Mouse (Mus musculus) CH12F3 (cell line): ENCODE results near the gene Zbp1.

Experiments
- in situ Hi-C: fragments of 300-500 bp; cut with MboI; formaldehyde crosslinking; loops from 2 replicates; pipeline ENCODE4 v1.14.3; 2020; ENCODE audit warnings: low sequenced_read_pairs

The Zbp1 gene

GRCm38 (mm10) chr2:173247911-173248310 is 29.2 kb upstream of the Zbp1 start:
- in situ Hi-C loops: no loop called here

- in situ Hi-C loops: no loop called here
Observed at GRCm38 (mm10) chr2:173247197-173247596, 28.5 kb upstream of the Zbp1 start.

GRCm38 (mm10) chr2:173246688-173247087 is 28.0 kb upstream of the Zbp1 start:
- in situ Hi-C loops: no loop called here

- in situ Hi-C loops: no loop called here
Observed at GRCm38 (mm10) chr2:173245258-173245657, 26.5 kb upstream of the Zbp1 start.

GRCm38 (mm10) chr2:173244108-173244507 is 25.4 kb upstream of the Zbp1 start:
- in situ Hi-C loops: no loop called here

GRCm38 (mm10) chr2:173243616-173244015 is 24.9 kb upstream of the Zbp1 start:
- in situ Hi-C loops: no loop called here

GRCm38 (mm10) chr2:173242874-173243273 is 24.2 kb upstream of the Zbp1 start:
- in situ Hi-C loops: no loop called here

- in situ Hi-C loops: no loop called here
Observed at GRCm38 (mm10) chr2:173240738-173241137, 22.0 kb upstream of the Zbp1 start.

- in situ Hi-C loops: no loop called here
Observed at GRCm38 (mm10) chr2:173238522-173238921, 19.8 kb upstream of the Zbp1 start.

GRCm38 (mm10) chr2:173235435-173236332 is 17.0 kb upstream of the Zbp1 start:
- in situ Hi-C loops: no loop called here

GRCm38 (mm10) chr2:173232766-173233099 is 14.0 kb upstream of the Zbp1 start:
- in situ Hi-C loops: no loop called here

- in situ Hi-C loops: no loop called here
Observed at GRCm38 (mm10) chr2:173232065-173232765, 13.5 kb upstream of the Zbp1 start.

GRCm38 (mm10) chr2:173229578-173230224 is 11.0 kb upstream of the Zbp1 start:
- in situ Hi-C loops: no loop called here

GRCm38 (mm10) chr2:173228567-173228966 is 9.8 kb upstream of the Zbp1 start:
- in situ Hi-C loops: no loop called here

GRCm38 (mm10) chr2:173226792-173227191 is 8.1 kb upstream of the Zbp1 start:
- in situ Hi-C loops: no loop called here

- in situ Hi-C loops: no loop called here
Observed at GRCm38 (mm10) chr2:173225906-173226305, 7.2 kb upstream of the Zbp1 start.

GRCm38 (mm10) chr2:173224832-173225231 is 6.1 kb upstream of the Zbp1 start:
- in situ Hi-C loops: no loop called here

- in situ Hi-C loops: no loop called here
Observed at GRCm38 (mm10) chr2:173224097-173224496, 5.4 kb upstream of the Zbp1 start.

- in situ Hi-C loops: no loop called here
Observed at GRCm38 (mm10) chr2:173223496-173223895, 4.8 kb upstream of the Zbp1 start.

GRCm38 (mm10) chr2:173220754-173221153 is 2.0 kb upstream of the Zbp1 start:
- in situ Hi-C loops: no loop called here

- in situ Hi-C loops: no loop called here
Observed at GRCm38 (mm10) chr2:173219256-173219954, 682 bp upstream of the Zbp1 start.
